Mouse (Mus musculus): ENCODE data around the gene Atxn1.

The Atxn1 gene

DNA sequence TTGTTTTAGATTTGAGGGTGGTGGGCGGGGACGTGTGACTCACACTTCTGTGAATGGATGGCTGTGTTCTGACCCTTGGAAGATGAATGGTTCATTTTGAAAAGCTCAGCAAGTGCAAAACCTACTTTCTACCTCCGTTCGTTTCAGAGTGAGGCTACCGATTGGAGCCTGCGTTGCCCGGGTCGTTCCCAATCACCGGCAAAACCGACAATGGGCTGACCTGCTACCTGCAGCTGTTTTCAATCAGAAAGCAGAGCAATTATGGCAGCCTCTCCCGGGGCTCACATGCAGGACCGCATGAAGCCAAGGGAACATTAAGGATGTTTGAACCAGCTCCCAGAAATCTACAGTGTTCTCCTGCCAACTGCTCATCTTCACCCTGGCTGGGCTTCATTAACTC lies 382.5 kb downstream of the Atxn1 start:
- no peak for DNase-seq (ENCODE audit: low spot score in 2 of 2)

DNA sequence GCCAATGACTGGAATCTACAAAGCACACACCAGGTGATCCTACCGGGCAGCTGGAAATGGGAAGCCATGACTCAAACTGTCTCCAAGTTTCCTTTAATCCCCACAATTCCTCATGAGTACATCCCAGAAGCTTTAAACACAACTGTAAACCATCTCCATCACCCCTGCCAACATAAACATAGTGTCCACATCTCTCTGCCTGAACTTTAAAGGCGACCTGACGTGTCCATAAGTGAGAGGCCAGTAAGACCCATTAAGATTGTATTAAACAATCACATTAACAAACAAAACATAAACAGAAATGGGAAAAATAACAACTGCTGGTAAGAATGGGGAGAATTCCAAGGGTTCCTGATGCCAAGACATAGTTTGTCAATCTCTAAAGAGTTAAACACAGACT lies 385.1 kb downstream of the Atxn1 start:
- no peak for DNase-seq (ENCODE audit: low spot score in 2 of 2)

DNA sequence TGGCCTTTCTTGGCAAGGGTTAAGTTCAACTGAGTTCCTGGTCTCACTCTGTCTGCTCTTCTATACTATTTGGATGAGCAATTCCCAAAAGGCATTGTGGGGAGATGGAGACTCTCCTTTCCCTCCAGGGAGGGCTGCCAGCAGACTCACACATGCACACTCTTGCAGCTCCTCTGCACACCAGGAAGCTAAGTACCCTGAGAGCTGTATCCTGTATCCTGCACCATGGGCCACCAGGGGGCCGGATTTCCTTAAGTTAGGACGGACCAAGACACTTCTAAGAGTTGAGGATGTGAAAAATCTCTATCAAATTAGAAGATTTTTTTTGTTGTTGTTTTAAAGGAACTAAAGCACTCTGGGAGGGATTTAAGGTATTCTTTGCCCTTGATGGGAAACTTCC lies 387.0 kb downstream of the Atxn1 start:
- DNase-seq (ENCODE audit: low spot score in 2 of 2) = no peak

DNA sequence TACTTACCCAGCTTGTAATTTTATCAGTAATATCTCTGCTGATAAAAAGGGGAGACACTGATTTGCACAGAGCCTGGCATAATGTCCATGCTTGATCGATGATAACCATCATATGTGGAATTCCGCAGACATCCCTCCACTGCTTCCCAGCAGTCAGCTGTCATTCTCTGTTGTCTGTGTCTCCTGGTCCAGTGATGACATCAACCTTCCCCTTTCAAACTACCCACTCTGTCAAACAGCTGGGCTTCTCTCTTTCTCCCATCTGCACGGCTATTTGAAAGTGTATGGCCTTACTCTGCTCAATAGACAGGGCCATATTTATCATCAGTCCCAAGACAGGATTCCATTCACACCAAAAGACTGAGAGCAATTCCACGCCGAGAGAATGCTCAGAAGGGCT lies 387.4 kb downstream of the Atxn1 start:
- DNase-seq (ENCODE audit: low spot score in 2 of 2) = no peak

DNA sequence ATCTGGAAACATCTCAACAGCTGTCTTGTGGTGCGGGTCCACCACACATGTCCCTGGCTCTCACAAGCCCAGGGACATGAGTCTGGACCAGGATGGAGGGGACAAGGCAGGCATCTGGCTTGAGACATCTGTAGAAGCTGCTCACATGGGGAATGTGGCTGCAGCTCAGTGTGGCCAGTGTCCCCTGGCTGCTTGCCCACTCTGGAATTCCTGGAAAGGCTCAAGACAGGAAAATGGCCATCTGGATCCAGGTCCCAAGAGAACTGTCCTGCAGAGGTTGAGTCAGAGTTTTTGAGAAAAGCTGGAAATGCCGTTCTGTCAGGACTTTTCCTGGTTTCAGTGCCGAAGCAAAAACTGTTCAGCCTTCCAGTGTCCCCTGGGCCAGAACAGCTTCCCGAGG lies 388.6 kb downstream of the Atxn1 start:
- no peak for DNase-seq (ENCODE audit: low spot score in 2 of 2)

DNA sequence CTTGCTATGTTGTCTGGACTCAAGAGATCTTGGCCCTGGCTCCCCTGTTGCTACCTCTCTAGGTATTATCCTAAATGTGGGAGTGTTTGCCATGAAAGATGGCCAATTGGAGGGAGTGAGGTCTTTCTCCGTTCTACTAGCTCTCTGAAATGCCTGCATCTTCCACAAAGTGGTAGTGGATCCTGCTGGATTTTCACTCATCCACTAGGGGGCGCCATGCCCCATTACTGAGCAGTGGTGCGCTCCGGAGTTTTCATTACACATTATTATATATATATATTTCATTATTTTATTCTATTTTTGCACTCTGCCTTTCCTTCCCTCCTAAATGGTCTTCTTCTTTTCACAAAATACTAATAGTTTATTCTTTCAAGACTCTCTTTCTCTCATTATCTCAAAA lies 392.0 kb downstream of the Atxn1 start:
- DNase-seq (ENCODE audit: low spot score in 2 of 2) = peak in 1 of 2 experiments; percentile 38

DNA sequence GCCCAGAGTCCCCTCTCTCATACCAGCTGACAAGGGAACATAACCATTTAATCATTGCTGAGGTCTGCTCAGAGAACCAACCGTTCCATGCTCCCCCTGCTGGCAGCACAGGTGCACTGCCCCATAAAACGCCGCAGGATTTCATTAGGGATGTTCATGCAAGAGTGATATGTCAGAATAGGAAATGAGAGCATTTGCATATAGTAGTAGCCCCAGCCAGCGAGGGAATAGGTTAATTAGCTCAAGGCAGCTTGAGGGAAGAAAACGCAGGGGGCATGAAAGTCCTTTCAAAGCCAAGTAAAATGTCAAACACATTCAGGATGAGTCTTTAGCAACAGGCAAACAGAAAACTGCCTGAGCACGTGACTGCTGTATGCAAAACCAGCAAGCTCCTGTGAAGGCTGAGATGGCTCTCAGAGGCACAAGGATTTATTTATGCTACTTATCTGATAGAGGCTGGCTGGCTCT lies 393.0 kb downstream of the Atxn1 start:
- DNase-seq (ENCODE audit: low spot score in 2 of 2) = peak; percentile 51 to 72

DNA sequence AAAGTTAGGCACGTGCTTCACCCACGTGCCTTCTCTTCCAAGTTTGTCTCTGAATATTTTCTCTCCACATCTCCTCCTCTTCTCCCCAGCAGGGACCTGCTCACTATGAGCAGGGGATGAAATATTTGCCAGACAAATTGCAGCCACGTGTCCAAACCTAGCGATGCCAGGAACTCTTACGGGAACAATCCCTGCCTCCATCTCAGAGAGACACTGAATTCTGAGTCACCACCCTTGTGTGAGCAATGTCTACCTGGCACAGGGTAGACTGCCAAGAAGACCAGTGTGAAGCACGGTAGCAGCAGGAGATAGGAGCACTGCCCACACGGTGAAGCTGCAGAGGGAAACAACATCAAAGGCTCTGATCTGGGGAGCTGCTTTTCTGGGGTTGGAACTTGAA lies 394.9 kb downstream of the Atxn1 start:
- DNase-seq (ENCODE audit: low spot score in 2 of 2) = no peak

DNA sequence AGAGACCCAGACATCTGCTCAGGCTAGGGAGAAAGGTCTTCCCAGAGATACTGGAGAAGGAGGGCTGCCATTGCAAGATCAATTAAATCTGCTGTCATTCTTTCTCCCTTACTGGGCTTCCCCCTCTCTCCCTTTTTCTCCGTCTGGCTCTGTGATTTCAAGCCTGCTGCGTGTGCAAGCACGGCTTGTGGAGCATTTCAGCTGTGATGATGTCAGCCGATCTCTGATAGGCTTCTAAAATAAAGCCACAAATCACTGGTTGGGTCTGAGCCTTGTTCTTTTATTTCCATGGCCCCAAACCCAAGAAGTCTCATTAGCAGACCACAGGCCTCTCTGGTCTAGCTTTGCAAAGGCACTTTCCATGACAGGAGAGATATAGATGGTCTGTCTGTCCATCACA lies 399.9 kb downstream of the Atxn1 start:
- DNase-seq (ENCODE audit: low spot score in 2 of 2) = no peak

DNA sequence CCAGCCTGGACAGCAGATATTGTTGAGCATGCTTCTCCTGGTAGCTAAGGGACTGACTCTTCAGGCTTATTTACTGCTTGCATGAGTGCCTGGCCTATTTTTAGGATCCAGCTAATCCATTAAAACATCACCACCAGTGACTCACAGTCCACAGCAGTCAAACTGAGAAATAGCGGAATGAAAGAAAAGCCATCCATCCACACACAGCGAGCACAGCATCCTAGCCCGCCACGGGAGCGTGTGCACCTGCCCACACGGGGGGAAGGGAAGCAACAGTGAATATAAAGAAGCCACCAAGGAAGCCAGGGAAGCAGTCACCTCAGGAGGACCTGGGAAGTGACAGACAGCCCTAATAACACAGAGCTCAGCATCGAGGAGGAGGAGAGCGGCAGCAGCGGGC lies 402.8 kb downstream of the Atxn1 start:
- no peak for DNase-seq (ENCODE audit: low spot score in 2 of 2)

DNA sequence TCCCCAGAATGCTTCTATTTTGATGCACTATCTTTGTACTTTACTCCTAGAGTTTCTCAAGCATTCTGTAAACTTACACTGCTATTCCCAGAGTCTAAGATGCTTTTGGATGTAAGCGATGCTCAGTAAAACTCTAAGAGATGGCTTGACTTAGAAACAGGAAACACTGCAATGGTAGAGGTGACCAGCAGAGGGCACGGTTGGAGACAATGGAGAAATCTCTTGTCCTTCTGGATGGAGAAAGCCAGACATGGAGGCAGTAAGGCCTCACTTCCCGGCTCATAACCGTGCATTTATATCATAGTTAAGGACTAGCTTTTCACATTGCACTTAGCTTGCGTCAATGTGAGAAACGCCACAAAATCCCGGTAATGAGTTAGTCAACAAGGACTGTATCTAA lies 404.3 kb downstream of the Atxn1 start:
- DNase-seq (ENCODE audit: low spot score in 2 of 2) = no peak

DNA sequence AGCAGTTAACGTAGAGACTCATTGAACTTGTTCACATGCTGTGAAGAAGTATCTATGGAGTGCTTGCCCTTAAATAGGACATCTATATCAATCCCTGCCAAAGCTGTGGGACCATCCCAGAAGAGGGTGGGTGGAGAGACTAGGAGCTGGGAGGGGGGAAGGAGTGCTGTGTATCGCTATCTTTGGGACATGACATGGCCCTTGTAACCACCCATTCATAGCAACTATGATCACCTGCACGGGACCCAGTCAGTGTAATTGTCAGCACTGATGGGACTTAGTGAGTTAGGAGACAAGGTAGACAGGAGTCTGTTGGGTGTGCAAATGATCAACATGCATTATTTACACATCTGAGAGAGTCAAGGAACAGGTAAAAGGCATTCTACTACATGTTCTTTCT lies 405.6 kb downstream of the Atxn1 start:
- no peak for DNase-seq (ENCODE audit: low spot score in 2 of 2)

DNA sequence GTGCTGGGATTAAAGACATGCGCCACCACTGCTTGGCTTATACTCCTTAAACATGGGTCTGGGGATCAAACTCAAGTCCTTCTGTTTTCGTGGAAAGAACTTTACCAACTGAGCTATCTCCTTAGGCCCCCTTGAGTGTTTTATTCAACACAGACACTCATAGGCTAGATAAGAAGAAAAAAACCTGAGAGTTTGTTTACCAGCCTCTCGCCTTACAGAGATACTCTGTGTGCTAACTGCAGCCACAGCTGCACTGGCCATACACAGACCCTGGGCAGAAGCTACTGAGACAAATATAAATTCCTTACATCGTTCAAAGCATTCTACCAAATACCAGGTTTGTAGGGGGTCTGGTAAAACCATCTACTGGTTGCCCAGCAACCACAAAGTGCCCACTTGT lies 406.4 kb downstream of the Atxn1 start:
- DNase-seq (ENCODE audit: low spot score in 2 of 2) = no peak

DNA sequence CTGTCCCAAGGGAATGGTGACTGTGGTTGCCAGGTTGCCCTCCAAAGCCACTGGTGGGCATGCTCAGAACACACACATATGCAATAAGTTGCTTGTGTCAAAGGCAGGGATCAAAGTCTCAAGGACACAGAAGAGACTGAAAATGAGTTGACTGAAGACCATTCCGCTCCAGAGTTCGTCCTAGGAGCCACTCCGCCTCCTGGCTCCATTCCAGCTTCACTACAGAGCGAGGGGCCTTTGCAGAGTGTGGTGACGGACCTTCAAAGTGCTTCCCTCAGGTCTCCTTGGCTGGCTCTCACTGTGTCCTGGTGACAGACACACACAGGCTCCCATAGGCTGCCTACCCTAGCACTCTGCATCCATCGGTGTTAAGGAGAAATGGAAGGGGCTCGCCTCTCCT lies 411.1 kb downstream of the Atxn1 start:
- DNase-seq (ENCODE audit: low spot score in 2 of 2) = no peak

DNA sequence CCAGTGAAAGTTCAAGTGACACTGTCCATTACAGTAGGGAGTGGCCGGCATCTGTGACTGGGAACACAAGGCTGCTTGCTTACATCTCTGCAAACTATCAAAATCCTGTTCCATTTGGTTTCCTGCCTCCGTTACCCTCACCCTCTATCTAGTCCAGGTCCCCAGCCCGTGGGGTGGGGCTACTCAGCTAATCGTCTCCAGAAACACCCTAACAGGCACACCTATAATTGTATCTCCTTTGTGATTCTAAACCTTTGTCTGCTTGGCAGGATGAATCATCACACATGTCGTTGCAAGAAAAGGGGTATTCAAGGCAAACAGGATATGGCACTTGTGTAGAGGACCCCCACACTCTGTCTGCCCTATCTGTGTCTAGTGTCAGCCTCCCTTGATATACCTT lies 417.3 kb downstream of the Atxn1 start:
- DNase-seq (ENCODE audit: low spot score in 2 of 2) = no peak

DNA sequence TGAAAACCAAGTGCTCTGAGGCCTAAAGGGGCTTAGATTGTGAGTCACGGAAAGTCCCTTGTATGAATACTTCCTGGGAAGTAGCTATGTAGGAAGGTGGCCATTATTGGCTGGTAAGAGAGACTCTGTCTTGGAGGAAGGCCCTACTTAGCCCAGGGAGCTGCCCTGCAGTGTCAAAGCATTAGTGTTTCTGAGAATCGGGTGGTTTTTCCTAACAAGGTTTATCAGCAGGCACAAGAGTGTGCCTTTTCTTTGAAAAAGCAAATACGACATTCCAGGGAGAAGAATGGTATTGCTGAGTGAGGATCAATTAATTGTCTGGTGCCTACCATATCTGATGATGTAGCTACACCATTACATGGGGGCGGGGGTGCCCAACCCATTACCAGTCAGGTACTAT lies 417.9 kb downstream of the Atxn1 start:
- DNase-seq (ENCODE audit: low spot score in 2 of 2) = no peak

DNA sequence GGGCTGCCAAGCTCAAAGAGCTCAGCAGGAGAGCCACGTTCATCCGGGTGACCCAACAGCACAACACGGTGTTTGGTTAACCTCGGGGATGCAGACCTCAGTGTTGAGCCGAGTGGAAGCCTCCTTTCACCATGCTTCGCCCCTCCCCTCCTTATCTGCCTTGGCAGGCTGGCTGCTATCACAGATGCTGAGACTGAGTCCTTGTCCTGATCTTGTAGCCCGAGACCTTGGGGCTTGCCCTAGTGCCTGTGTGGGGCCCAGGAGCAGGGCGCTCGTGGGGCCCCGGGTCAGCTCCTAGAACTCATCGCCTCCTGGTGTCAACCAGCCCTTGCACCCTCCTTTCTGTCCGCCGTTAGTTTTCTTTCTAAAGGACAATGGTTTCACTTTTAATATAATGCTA lies 418.8 kb downstream of the Atxn1 start:
- DNase-seq (ENCODE audit: low spot score in 2 of 2) = peak; percentile 27 to 36

DNA sequence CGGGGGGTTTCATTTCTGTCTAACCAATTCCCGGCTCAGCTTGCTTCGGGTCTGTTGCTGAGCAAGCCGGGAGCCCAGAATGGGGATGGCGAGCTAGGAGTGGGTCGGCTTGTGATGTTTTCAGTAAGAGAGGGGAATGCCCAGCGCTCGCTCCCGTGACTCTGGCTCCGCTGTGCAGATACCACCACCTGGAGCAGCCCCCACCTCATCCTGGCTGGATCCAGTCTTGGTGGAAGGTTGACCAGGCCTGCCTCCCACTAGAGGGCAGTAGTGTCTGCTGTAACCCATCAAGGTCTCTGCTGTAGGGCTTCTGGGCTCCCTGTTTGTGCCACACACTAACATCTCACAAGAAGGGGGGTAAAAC lies 425.6 kb downstream of the Atxn1 start:
- DNase-seq (ENCODE audit: low spot score in 2 of 2) = peak; percentile 26 to 61

DNA sequence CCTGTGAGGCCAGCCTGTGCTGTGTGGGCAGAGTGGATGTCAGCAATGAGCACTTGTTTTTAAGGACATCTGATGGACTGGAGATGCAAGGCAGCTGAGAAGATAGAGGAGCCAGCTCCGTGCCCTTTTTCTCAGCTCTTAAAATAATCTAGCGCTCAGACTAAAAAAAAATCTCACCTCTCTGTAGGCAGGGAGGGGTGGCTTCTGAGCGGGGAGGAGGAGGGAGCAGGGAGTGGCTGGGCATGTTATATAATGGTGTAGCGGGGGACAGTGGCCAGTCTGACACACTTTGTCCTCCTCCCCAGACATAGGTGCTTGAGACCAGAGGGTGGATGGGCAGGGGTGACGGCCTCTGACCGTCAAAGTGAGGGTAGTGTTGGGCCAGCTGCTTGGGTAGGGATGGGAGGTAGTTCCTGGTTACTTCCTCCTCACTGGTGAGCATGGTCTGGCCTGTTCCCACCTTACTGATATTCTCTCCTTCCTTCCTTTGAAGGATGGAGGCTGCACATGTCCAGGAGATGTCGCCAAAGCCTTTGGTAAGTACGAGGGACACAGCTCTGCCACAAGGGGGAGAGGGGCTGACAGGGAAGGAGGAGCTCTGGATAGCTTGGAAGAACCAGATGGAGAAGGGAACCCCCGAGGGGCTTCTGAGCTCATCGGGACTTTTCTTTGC lies 426.1 kb downstream of the Atxn1 start:
- no peak for DNase-seq (ENCODE audit: low spot score in 2 of 2)

DNA sequence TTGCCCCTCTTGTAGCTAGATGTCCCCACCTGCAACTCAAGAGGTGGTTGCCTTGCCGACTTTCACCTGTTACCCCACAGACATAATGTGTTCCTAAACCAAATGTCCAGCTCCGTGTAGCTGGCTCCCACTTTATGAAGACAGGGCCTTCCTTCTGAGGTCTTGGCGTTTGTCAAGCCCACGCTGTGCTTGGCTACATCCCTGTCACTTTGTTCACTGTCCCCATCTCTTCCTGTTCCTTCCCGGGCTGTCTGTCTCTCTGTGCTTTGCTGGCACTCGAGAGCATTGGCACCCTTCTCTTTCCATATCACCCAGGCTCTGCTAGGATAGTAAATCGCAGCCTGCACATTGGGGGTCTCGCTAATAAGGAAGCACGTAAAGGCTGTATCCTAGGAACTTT lies 426.7 kb downstream of the Atxn1 start:
- DNase-seq (ENCODE audit: low spot score in 2 of 2) = no peak

DNA sequence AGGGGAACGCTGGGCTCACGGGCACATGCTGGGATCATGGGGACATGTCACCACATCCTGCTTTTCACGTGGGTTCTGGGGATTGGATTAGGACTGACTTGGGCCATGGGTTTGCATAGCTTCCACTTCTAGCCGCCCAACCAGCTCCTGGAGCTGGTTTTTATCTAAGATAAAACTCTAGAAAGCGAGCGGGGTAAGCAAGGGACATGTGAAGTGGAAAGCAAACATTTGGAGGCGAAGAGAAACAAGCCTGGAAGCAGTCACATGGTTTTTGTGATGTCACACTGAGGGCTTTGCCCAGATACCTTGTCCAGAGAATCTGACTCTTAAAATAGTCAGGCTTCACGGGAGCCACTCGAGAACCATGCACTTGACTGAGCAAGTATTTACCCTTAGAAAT lies 427.7 kb downstream of the Atxn1 start:
- DNase-seq (ENCODE audit: low spot score in 2 of 2) = no peak

DNA sequence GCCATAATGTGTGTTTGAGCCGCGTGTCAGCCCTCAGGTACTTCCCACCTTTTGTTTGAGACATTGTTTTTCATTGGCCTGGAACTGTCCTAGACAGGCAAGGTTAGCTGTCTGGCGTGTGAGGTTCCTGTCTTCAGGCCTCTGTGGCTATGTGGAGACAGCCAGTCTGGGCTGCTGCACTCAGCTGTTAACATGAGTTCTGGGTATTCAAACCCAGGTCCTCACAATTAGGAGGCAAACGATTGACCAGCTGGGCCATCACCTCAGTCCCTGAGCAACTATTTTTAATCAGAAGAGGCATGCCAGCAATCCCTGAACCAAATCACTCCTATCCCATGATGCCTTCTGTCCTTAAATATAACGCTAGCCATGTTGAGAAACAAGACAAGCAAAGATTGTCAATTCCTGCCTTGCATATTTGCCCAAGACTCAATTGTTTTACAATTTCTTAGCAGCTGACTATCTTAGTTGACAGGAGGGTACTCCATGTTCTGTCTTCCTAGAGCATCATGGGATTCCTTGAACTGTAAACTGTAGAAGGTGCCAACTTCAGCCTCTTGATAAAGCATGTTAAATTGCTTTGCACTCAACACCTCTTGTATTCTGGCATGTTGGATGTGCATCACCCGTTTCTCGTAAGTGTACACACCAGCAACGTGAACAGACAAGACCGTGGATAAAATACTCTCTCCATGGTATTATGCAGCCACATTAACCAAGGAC lies 428.9 kb downstream of the Atxn1 start:
- DNase-seq (ENCODE audit: low spot score in 2 of 2) = no peak

DNA sequence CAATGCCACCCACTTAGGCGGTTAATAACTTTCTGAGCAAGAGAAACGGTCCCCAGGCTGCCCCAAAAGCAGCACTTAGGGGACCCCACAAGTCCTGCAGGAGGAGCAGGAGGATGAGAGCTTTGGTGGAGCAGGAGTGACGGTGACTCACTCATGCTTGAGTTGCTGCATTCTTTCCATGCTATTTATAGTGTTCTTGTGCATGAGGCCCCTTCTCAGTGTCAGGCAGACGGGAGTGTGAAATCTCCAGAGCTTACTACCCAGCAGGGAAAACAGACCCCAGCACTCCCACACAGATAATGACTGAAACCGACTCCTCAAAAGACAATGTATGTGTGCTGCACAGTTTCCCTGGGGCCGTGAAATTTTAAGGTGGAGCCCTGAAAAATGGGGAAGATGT lies 434.1 kb downstream of the Atxn1 start:
- no peak for DNase-seq (ENCODE audit: low spot score in 2 of 2)

DNA sequence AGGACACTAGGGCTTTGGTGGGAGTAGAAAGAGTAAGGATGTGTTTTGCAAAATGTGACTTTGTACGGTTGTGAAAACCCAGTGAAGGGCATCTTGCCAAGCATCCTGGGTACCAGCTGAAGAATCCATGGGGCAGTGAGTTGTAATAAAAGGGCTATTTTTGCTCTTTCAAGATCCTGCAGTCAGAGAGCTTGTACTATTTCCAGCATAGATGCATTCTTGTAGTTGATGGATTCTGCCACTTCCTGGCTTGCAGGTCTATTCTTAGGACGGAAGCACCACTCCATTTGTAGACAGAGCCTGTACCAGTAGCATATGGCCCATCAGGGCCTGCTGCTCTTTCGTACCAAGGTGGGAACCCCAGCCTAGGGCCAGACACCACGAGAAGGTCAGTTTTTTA lies 436.0 kb downstream of the Atxn1 start:
- DNase-seq (ENCODE audit: low spot score in 2 of 2) = no peak
